Mouse (Mus musculus) kidney, embryonic 14.5 days (tissue): ENCODE results near the gene Ifitm10. TPM values are rescaled to one million over a fixed set of nuclear protein-coding genes. Genes with fewer than 3 reads are reported as not detected.
A peak's percentile ranks its signal among the peaks of the same experiment; 100 is the strongest.
"Not testable (repeated sequence)": the region's sequence is repeated elsewhere in the genome, so short reads cannot be mapped to it uniquely, and the experiment has no call there.

Experiments used
- ATAC-seq: fragments of 200-750 bp; cut with Nextera tagmentation; 2 replicates; pipeline ENCODE4 v1.8.0; 2017; ENCODE audit warnings: moderate number of reproducible peaks, mild to moderate bottlenecking, moderate TSS enrichment, moderate library complexity; ENCODE audit not compliant: low FRiP score, low TSS enrichment
- H3K27ac ChIP-seq: fragments of 300-500 bp; sonication (generic); 2 replicates; pipeline ENCODE4 v1.5.1; 2014; ENCODE audit warnings: low read depth, mild to moderate bottlenecking, low read length, moderate library complexity, mixed read lengths
- H3K27me3 ChIP-seq: fragments of 300-500 bp; sonication (generic); 2 replicates; pipeline ENCODE4 v1.6.1; 2014; ENCODE audit warnings: mild to moderate bottlenecking, low read length; ENCODE audit not compliant: control insufficient read depth, insufficient read depth
- H3K36me3 ChIP-seq: fragments of 300-500 bp; sonication (generic); 2 replicates; pipeline ENCODE4 v1.6.1; 2014; ENCODE audit warnings: low read length, mixed read lengths; ENCODE audit not compliant: control insufficient read depth, insufficient read depth
- H3K4me1 ChIP-seq: fragments of 300-500 bp; sonication (generic); 2 replicates; pipeline ENCODE4 v1.6.1; 2014; ENCODE audit warnings: low read length, mixed read lengths; ENCODE audit not compliant: control insufficient read depth, insufficient read depth
- H3K4me2 ChIP-seq: fragments of 300-500 bp; sonication (generic); replicated peaks from 2 replicates; pipeline ENCODE4 v1.6.1; 2014; ENCODE audit warnings: low read depth, mild to moderate bottlenecking, low read length
- H3K4me3 ChIP-seq: fragments of 300-500 bp; sonication (generic); 2 replicates; pipeline ENCODE4 v1.5.1; 2014; ENCODE audit warnings: mild to moderate bottlenecking, low read length
- H3K9ac ChIP-seq: fragments of 300-500 bp; sonication (generic); 2 replicates; pipeline ENCODE4 v1.6.1; 2014; ENCODE audit warnings: low read depth, mild to moderate bottlenecking, low read length, moderate library complexity
- H3K9me3 ChIP-seq: fragments of 300-500 bp; sonication (generic); 2 replicates; pipeline ENCODE4 v1.6.1; 2016; ENCODE audit warnings: low read length; ENCODE audit not compliant: control insufficient read depth
- WGBS: fragments of 180-500 bp; shearing (Covaris S2); extraction: QIAGEN DNeasy Blood & Tissue Kit; methylation state at CpG from one replicate; pipeline ENCODE4 v1.1.7; 2014; 5-methylcytosine and 5-hydroxymethylcytosine counted together
- polyA plus RNA-seq: library from polyadenylated mRNA; unstranded; fragments of >200 nt; fragmentation: Nextera tagmentation; extraction: Ambion mirVana; gene quantifications from 2 replicates; pipeline ENCODE4 v1.2.1, GENCODE M21; 2014

Gene Ifitm10
- polyA plus RNA-seq, 1 experiment from 2014 or later, result 1.4 TPM

DNA sequence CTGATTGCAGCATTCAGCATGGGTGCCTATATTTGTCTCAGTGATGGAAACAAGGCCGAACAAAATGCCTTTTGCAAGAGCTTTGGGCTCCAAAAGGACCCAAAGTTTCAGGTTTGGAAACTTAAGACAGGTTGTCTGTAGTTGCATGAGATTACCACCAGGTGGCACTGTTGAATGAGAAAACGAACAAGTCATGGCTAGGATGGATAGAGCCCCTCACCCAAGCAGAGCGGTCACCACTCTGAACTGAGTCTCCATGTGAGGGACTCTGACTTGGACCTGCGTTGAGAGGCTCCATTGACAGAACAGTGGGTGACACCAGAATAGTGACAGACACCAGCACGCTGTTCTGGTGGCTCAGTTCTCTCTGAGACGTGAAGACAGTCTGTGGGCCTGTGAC is 57.0 kb downstream of the Ifitm10 start:
- H3K4me3 ChIP-seq, result no peak overlapping the region
- H3K4me2 ChIP-seq, result no peak overlapping the region
- ATAC-seq, result peak; percentile 76; the same call in 1 of the 2 replicates
- H3K9me3 ChIP-seq, result no peaks in the 10 kb centered on the region
- no peaks in the 10 kb centered on the region for H3K36me3 ChIP-seq
- no peak overlapping the region for H3K9ac ChIP-seq
- no peaks in the 10 kb centered on the region for H3K27me3 ChIP-seq
- H3K4me1 ChIP-seq, result peaks cover 5% of the 10 kb centered on the region; the same call in 1 of the 2 replicates
- 40% methylated on average over 6 of the region's 6 CpGs for WGBS
- no peak overlapping the region for H3K27ac ChIP-seq

DNA sequence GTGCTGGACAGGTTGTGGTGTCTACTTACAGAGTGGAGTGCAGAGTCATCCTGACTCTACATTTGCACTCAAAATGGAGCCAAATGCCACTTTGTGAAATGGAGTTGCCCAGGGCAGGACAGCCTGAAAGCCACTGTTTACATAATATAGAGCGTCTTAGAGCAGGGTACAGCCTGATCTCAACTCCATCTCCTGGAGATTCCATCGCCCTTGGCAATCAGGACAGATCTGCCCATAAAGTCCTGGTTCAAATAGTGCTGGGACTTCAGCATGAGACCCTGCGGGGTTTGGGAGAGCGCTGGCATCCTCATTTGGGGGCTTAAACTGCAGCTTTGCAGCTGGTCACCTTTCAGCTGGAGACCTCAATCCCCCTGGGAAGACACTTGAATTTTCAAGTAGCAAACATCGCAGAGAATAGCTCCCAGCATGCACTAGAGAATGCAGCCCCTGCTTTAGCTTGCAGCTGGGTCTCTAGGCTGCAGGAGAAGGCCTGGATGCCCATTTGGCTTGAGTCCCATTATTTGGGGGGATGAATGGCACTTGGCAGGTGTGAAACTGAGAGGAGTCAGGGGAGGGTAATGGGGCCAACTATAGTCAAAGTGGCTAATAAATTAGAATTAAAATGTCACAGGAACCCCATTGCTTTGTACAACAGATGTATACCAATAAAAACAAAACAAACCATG is 58.8 kb downstream of the Ifitm10 start:
- Histone ChIP-seq H3K4me2 (no peak overlapping the region), H3K36me3 (no peaks in the 10 kb centered on the region), H3K27ac (no peak overlapping the region), H3K4me3 (no peak overlapping the region), H3K9me3 (no peaks in the 10 kb centered on the region), H3K9ac (no peak overlapping the region), H3K27me3 (no peaks in the 10 kb centered on the region), H3K4me1 (no peaks in the 10 kb centered on the region)
- WGBS, result 51% methylated on average over 5 of the region's 5 CpGs
- ATAC-seq, result no peak

- not testable (repeated sequence) for H3K27ac ChIP-seq, H3K4me3 ChIP-seq, H3K4me2 ChIP-seq, H3K9ac ChIP-seq, H3K27me3 ChIP-seq, ATAC-seq, H3K9me3 ChIP-seq, H3K4me1 ChIP-seq, H3K36me3 ChIP-seq
- 77% methylated on average over 1 of the region's 1 CpGs for WGBS
These were observed 69.6 kb downstream of the Ifitm10 start for GRCm38 (mm10) chr7:142303929-142304328.

DNA sequence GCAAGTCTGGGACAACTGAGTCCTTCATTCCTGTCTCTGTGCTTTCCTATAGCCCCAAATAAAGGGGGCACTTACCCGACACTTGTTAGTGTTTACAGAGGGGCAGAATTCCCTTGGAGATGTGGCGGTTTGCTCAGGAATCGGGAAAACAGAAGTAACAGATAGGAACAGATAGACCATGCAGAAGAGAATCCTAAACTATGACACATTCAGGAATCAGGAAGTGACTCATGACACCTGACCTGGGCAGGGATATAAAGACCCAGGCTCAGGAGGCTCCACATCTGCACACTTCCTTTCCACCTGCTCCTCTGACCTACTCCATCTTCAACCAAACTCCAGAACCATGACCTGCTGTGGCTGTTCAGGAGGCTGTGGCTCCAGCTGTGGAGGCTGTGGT is 70.3 kb downstream of the Ifitm10 start, which contains the start of gene Krtap5-4:
Gene Krtap5-4 (plus strand): TSS at position 301 of the 400 bp plus-strand sequence.
- Histone ChIP-seq H3K36me3 (no peaks in the 10 kb centered on the region), H3K9me3 (no peaks in the 10 kb centered on the region), H3K4me3 (no peak within 1 kb of the TSS), H3K27ac (no peak within 1 kb of the TSS), H3K27me3 (no peaks in the 10 kb centered on the region), H3K4me2 (no peak within 1 kb of the TSS), H3K9ac (no peak within 1 kb of the TSS), H3K4me1 (no peaks in the 10 kb centered on the region)
- no peak for ATAC-seq
- WGBS, result 39% methylated on average over 3 of the region's 3 CpGs

- H3K4me1 ChIP-seq, H3K4me2 ChIP-seq, H3K27ac ChIP-seq, H3K27me3 ChIP-seq, H3K4me3 ChIP-seq, H3K36me3 ChIP-seq, ATAC-seq, H3K9ac ChIP-seq, H3K9me3 ChIP-seq: not testable (repeated sequence)
These were observed 76.5 kb downstream of the Ifitm10 start, which contains the start of gene Krtap5-1 for GRCm38 (mm10) chr7:142297018-142297417. Gene Krtap5-1 (minus strand): TSS chr7:142297118.

- ATAC-seq, H3K9ac ChIP-seq, H3K36me3 ChIP-seq, H3K4me2 ChIP-seq, H3K4me3 ChIP-seq, H3K4me1 ChIP-seq, H3K27me3 ChIP-seq, H3K27ac ChIP-seq, H3K9me3 ChIP-seq: not testable (repeated sequence)
- WGBS, result 10% methylated on average over 4 of the region's 4 CpGs
These were observed 77.4 kb downstream of the Ifitm10 start for GRCm38 (mm10) chr7:142296108-142296507.

- Histone ChIP-seq H3K27ac (no peak overlapping the region), H3K4me3 (no peak overlapping the region), H3K9ac (no peak overlapping the region), H3K4me1 (no peaks in the 10 kb centered on the region), H3K4me2 (no peak overlapping the region), H3K27me3 (no peaks in the 10 kb centered on the region), H3K9me3 (no peaks in the 10 kb centered on the region), H3K36me3 (no peaks in the 10 kb centered on the region)
- ATAC-seq, result no peak
These were observed 78.1 kb downstream of the Ifitm10 start for GRCm38 (mm10) chr7:142295418-142295817.

DNA sequence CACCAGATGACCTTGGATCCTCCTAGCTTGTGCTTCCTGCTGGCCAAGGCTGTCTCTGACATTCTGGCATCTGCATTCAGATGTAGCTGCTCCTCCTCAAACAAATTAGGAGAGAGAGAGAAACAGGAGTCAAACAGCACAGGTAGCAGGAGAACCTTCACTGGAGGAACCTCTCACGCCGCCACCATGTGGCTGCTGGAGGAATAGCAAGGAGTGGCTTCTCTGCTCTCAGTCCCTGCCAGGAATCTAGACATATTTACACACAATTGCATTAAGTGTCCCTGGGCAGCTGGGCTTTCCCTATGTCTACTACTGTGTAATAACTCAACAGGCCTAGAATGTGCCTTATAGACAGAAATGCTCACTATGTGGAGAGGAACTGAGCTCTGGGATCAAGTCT is 79.7 kb downstream of the Ifitm10 start:
- not testable (repeated sequence) for H3K9ac ChIP-seq, H3K4me3 ChIP-seq, H3K4me1 ChIP-seq, ATAC-seq, H3K27me3 ChIP-seq, H3K4me2 ChIP-seq, H3K27ac ChIP-seq, H3K9me3 ChIP-seq, H3K36me3 ChIP-seq
- 0% methylated on average over 2 of the region's 2 CpGs for WGBS

GRCm38 (mm10) chr7:142285910-142286612 is 87.5 kb downstream of the Ifitm10 start:
- H3K36me3 ChIP-seq, H3K4me3 ChIP-seq, H3K9me3 ChIP-seq, H3K4me2 ChIP-seq, H3K9ac ChIP-seq, H3K27me3 ChIP-seq, H3K27ac ChIP-seq: not testable (repeated sequence)
- WGBS, result 21% methylated on average over 9 of the region's 9 CpGs
- H3K4me1 ChIP-seq, result peaks cover 11% of the 10 kb centered on the region; the same call in 1 of the 2 replicates
- ATAC-seq, result peak; percentile 55; the same call in 1 of the 2 replicates
